Mouse (Mus musculus): ENCODE results near the gene Gm49318. TPM values are rescaled to one million over a fixed set of nuclear protein-coding genes. Genes with fewer than 3 reads are reported as not detected.

The Gm49318 gene
- polyA plus RNA-seq, 1 experiment from 2014 or later, result not detected

DNA sequence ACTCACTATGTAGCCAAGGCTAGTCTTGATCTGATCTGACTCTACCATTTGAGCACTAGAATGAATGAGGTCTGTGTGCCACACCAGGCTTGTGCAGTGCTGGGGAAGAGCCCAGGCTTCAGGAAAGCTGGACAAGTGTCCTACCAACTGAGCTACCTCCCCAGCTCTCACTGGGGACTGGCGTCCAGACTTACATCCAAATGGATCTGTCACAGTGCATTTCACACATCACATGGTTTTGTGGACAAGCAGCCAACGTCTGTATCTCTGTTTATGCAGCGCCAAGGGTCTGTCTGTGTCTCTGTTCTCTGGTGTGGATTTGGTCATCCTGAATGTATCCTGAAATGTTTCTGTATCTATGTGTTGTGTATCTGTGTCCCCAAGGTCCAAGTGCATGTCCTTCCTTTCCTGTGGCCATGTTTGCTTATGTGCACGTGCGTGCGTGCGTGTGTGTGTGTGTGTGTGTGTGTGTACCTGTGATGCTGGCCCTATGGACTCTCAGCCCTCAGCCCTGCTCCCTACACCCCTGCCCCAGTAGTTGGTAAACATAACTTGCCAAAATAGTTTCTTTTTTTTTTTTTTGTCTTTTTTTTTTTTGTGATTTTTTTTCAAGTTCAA, 53.7 kb downstream of the Gm49318 start:
- H3K4me2 ChIP-seq (replicated peaks), result no peak overlapping the region
- H3K4me3 ChIP-seq (replicated peaks; ENCODE audit: low read length), result no peak overlapping the region
- no peak overlapping the region for H3K9ac ChIP-seq
- H3K27me3 ChIP-seq (ENCODE audit: control insufficient read depth, insufficient read depth, low read length), result no peaks in the 10 kb centered on the region
- 82% methylated on average over 7 of the region's 7 CpGs for WGBS
- H3K9me3 ChIP-seq (ENCODE audit: control insufficient read depth, low read length), result no peaks in the 10 kb centered on the region
- no peak overlapping the region for H3K27ac ChIP-seq
- no peak for ATAC-seq (ENCODE audit: low FRiP score)
- H3K36me3 ChIP-seq (replicated peaks; ENCODE audit: control insufficient read depth, insufficient read depth), result peaks cover 72% of the 10 kb centered on the region
- no peak for DNase-seq (ENCODE audit: low spot score)
- H3K4me1 ChIP-seq (replicated peaks; ENCODE audit: control insufficient read depth, insufficient read depth, low read length), result no peaks in the 10 kb centered on the region

DNA sequence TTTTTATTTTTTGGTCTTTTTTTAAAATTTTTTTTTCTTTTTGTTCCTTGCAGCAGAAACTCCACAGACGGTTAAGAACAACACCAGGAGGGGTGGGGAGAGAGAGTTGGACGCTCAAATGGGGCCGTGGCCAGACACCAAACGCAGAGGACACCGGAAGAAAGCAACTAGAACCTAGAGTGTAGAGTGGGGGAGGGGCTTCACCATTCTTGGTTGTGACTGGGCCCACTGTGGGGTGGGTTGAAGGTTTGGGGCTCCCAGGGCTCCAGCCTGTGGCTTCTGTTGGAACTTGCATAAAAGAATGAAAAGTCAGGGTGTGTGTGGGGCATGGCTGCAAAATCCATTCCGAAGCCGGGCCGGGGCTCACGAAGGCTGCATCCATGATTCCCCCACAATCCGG, 54.8 kb downstream of the Gm49318 start:
- ATAC-seq (ENCODE audit: low FRiP score) (no peak), DNase-seq (ENCODE audit: low spot score) (no peak)
- H3K9ac ChIP-seq, result no peak overlapping the region
- H3K4me3 ChIP-seq (replicated peaks; ENCODE audit: low read length), result no peak overlapping the region
- no peak overlapping the region for H3K27ac ChIP-seq
- peaks cover 79% of the 10 kb centered on the region for H3K36me3 ChIP-seq (replicated peaks; ENCODE audit: control insufficient read depth, insufficient read depth)
- no peaks in the 10 kb centered on the region for H3K9me3 ChIP-seq (ENCODE audit: control insufficient read depth, low read length)
- H3K4me1 ChIP-seq (replicated peaks; ENCODE audit: control insufficient read depth, insufficient read depth, low read length), result no peaks in the 10 kb centered on the region
- no peaks in the 10 kb centered on the region for H3K27me3 ChIP-seq (ENCODE audit: control insufficient read depth, insufficient read depth, low read length)
- no peak overlapping the region for H3K4me2 ChIP-seq (replicated peaks)
- WGBS, result 70% methylated on average over 10 of the region's 10 CpGs

GRCm38 (mm10) chr9:22012731-22013130, 58.3 kb downstream of the Gm49318 start:
- H3K4me3 ChIP-seq (replicated peaks; ENCODE audit: low read length), result no peak overlapping the region
- 91% methylated on average over 13 of the region's 13 CpGs for WGBS
- no peak overlapping the region for H3K4me2 ChIP-seq (replicated peaks)
- H3K27me3 ChIP-seq (ENCODE audit: control insufficient read depth, insufficient read depth, low read length), result no peaks in the 10 kb centered on the region
- H3K9ac ChIP-seq, result no peak overlapping the region
- H3K27ac ChIP-seq, result no peak overlapping the region
- H3K36me3 ChIP-seq (replicated peaks; ENCODE audit: control insufficient read depth, insufficient read depth), result peaks cover 93% of the 10 kb centered on the region
- H3K4me1 ChIP-seq (replicated peaks; ENCODE audit: control insufficient read depth, insufficient read depth, low read length), result no peaks in the 10 kb centered on the region
- no peaks in the 10 kb centered on the region for H3K9me3 ChIP-seq (ENCODE audit: control insufficient read depth, low read length)
- ATAC-seq (ENCODE audit: low FRiP score) (no peak; the same call in 1 of the 2 replicates), DNase-seq (ENCODE audit: low spot score) (no peak)

DNA sequence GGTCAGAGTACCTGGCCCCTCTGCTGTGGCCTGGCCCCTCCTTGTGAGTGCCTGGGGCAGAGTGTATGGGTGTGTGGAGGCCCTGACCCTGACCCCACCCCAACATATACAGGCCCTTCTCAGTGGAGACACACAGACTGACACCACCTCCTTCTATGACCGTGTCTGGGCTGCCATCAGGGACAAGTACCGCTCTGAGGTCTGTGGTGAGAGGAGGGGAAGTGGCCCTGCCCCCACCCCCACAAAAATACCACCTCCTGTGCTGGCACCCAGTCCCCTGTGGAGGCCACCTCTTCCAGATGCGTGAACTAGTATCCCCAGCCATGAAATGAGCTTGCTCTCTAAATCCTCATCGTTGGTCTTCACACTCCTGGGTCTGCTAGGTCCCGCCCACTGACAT, 60.0 kb downstream of the Gm49318 start:
- Histone ChIP-seq H3K4me1 (replicated peaks; ENCODE audit: control insufficient read depth, insufficient read depth, low read length) (no peaks in the 10 kb centered on the region), H3K9me3 (ENCODE audit: control insufficient read depth, low read length) (no peaks in the 10 kb centered on the region), H3K27ac (no peak overlapping the region), H3K9ac (no peak overlapping the region), H3K4me3 (replicated peaks; ENCODE audit: low read length) (no peak overlapping the region), H3K36me3 (replicated peaks; ENCODE audit: control insufficient read depth, insufficient read depth) (peaks cover 95% of the 10 kb centered on the region), H3K4me2 (replicated peaks) (no peak overlapping the region), H3K27me3 (ENCODE audit: control insufficient read depth, insufficient read depth, low read length) (no peaks in the 10 kb centered on the region)
- DNase-seq (ENCODE audit: low spot score) (no peak), ATAC-seq (ENCODE audit: low FRiP score) (peak; percentile 2; the same call in 1 of the 2 replicates)
- 91% methylated on average over 5 of the region's 5 CpGs for WGBS

GRCm38 (mm10) chr9:22004546-22004945, 66.5 kb downstream of the Gm49318 start:
- peaks cover 21% of the 10 kb centered on the region for H3K4me1 ChIP-seq (replicated peaks; ENCODE audit: control insufficient read depth, insufficient read depth, low read length)
- DNase-seq (ENCODE audit: low spot score) (no peak), ATAC-seq (ENCODE audit: low FRiP score) (no peak)
- no peak overlapping the region for H3K27ac ChIP-seq
- peaks cover 53% of the 10 kb centered on the region for H3K36me3 ChIP-seq (replicated peaks; ENCODE audit: control insufficient read depth, insufficient read depth)
- H3K9me3 ChIP-seq (ENCODE audit: control insufficient read depth, low read length), result no peaks in the 10 kb centered on the region
- H3K4me2 ChIP-seq (replicated peaks), result no peak overlapping the region
- H3K27me3 ChIP-seq (ENCODE audit: control insufficient read depth, insufficient read depth, low read length), result no peaks in the 10 kb centered on the region
- no peak overlapping the region for H3K9ac ChIP-seq
- WGBS, result 92% methylated on average over 12 of the region's 12 CpGs
- 0 out of 2 replicates have a peak overlapping the region, but pooled peaks have one; percentile 71 for H3K4me3 ChIP-seq (replicated peaks; ENCODE audit: low read length)

GRCm38 (mm10) chr9:22003163-22003554, 67.9 kb downstream of the Gm49318 start:
- WGBS, result under 1% methylated on average over 18 of the region's 18 CpGs
- peak overlapping the region; percentile 71 for H3K4me3 ChIP-seq (replicated peaks; ENCODE audit: low read length)
- DNase-seq (ENCODE audit: low spot score) (peak; percentile 51), ATAC-seq (ENCODE audit: low FRiP score) (no peak; the same call in 1 of the 2 replicates)
- peaks cover 39% of the 10 kb centered on the region for H3K36me3 ChIP-seq (replicated peaks; ENCODE audit: control insufficient read depth, insufficient read depth)
- no peaks in the 10 kb centered on the region for H3K27me3 ChIP-seq (ENCODE audit: control insufficient read depth, insufficient read depth, low read length)
- no peaks in the 10 kb centered on the region for H3K9me3 ChIP-seq (ENCODE audit: control insufficient read depth, low read length)
- H3K9ac ChIP-seq, result peak overlapping the region; percentile 77
- peak overlapping the region; percentile 84 for H3K27ac ChIP-seq
- H3K4me2 ChIP-seq (replicated peaks), result peak overlapping the region; percentile 80
- peaks cover 21% of the 10 kb centered on the region for H3K4me1 ChIP-seq (replicated peaks; ENCODE audit: control insufficient read depth, insufficient read depth, low read length)

GRCm38 (mm10) chr9:22002194-22003162, 68.6 kb downstream of the Gm49318 start, which contains the start of the genes Ccdc151 and Prkcsh:
Ccdc151 (minus strand) TSS chr9:22002634.
Prkcsh (plus strand) TSS chr9:22002806.
- DNase-seq (ENCODE audit: low spot score), result peak; percentile 98
- 5% methylated on average over 57 of the region's 57 CpGs for WGBS
- Histone ChIP-seq H3K36me3 (replicated peaks; ENCODE audit: control insufficient read depth, insufficient read depth) (peaks cover 33% of the 10 kb centered on the region), H3K9ac (peak within 1 kb of the TSS; percentile 77), H3K4me3 (replicated peaks; ENCODE audit: low read length) (peak within 1 kb of the TSS; percentile 71), H3K4me1 (replicated peaks; ENCODE audit: control insufficient read depth, insufficient read depth, low read length) (peaks cover 21% of the 10 kb centered on the region), H3K27me3 (ENCODE audit: control insufficient read depth, insufficient read depth, low read length) (no peaks in the 10 kb centered on the region), H3K9me3 (ENCODE audit: control insufficient read depth, low read length) (no peaks in the 10 kb centered on the region), H3K27ac (peak within 1 kb of the TSS; percentile 84), H3K4me2 (replicated peaks) (peak within 1 kb of the TSS; percentile 80)
- ATAC-seq (ENCODE audit: low FRiP score), result peak; percentile 99

- ATAC-seq (ENCODE audit: low FRiP score) (no peak), DNase-seq (ENCODE audit: low spot score) (no peak)
- no peak overlapping the region for H3K27ac ChIP-seq
- 83% methylated on average over 4 of the region's 4 CpGs for WGBS
- peak overlapping the region; percentile 56 for H3K4me2 ChIP-seq (replicated peaks)
- no peak overlapping the region for H3K9ac ChIP-seq
- no peaks in the 10 kb centered on the region for H3K9me3 ChIP-seq (ENCODE audit: control insufficient read depth, low read length)
- no peak overlapping the region for H3K4me3 ChIP-seq (replicated peaks; ENCODE audit: low read length)
- peaks cover 24% of the 10 kb centered on the region for H3K36me3 ChIP-seq (replicated peaks; ENCODE audit: control insufficient read depth, insufficient read depth)
- no peaks in the 10 kb centered on the region for H3K27me3 ChIP-seq (ENCODE audit: control insufficient read depth, insufficient read depth, low read length)
- H3K4me1 ChIP-seq (replicated peaks; ENCODE audit: control insufficient read depth, insufficient read depth, low read length), result peaks cover 21% of the 10 kb centered on the region
Measured at GRCm38 (mm10) chr9:22001633-22002032, 69.4 kb downstream of the Gm49318 start.

GRCm38 (mm10) chr9:22000296-22000695, 70.8 kb downstream of the Gm49318 start:
- DNase-seq (ENCODE audit: low spot score), result no peak
- peaks cover 21% of the 10 kb centered on the region for H3K4me1 ChIP-seq (replicated peaks; ENCODE audit: control insufficient read depth, insufficient read depth, low read length)
- no peaks in the 10 kb centered on the region for H3K9me3 ChIP-seq (ENCODE audit: control insufficient read depth, low read length)
- H3K36me3 ChIP-seq (replicated peaks; ENCODE audit: control insufficient read depth, insufficient read depth), result peaks cover 12% of the 10 kb centered on the region
- WGBS, result 94% methylated on average over 6 of the region's 6 CpGs
- no peak overlapping the region for H3K9ac ChIP-seq
- H3K4me2 ChIP-seq (replicated peaks), result no peak overlapping the region
- ATAC-seq (ENCODE audit: low FRiP score), result no peak
- H3K4me3 ChIP-seq (replicated peaks; ENCODE audit: low read length), result no peak overlapping the region
- H3K27ac ChIP-seq, result no peak overlapping the region
- no peaks in the 10 kb centered on the region for H3K27me3 ChIP-seq (ENCODE audit: control insufficient read depth, insufficient read depth, low read length)
